Mouse (Mus musculus) embryonic fibroblast, embryonic 13.5 days (primary cell): ENCODE measurements around the gene Pgap3. TPM values are rescaled to one million over a fixed set of nuclear protein-coding genes. Genes with fewer than 3 reads are reported as not detected.
A peak's percentile ranks its signal among the peaks of the same experiment; 100 is the strongest.

Experiments used
- H3K27ac ChIP-seq: 2 replicates; pipeline ENCODE4 v1.5.1; 2012; ENCODE audit warnings: low read length, control low read depth, inconsistent platforms; ENCODE audit not compliant: insufficient read depth
- H3K4me1 ChIP-seq: 2 replicates; pipeline ENCODE4 v1.6.1; 2011; ENCODE audit warnings: low read length; ENCODE audit not compliant: control insufficient read depth, insufficient read depth
- H3K4me3 ChIP-seq: 2 replicates; pipeline ENCODE4 v1.5.1; 2011; ENCODE audit warnings: mild to moderate bottlenecking, control low read depth, low read length; ENCODE audit not compliant: insufficient read depth
- CTCF ChIP-seq: IDR thresholded peaks from 2 replicates; pipeline ENCODE4 v1.5.1; 2011; ENCODE audit warnings: mild to moderate bottlenecking, control low read depth, low read length, moderate library complexity, borderline replicate concordance; ENCODE audit not compliant: insufficient read depth
- POLR2A ChIP-seq: IDR thresholded peaks from 2 replicates; pipeline ENCODE4 v1.6.1; 2011; ENCODE audit warnings: low read depth, mild to moderate bottlenecking, control low read depth, low read length, moderate library complexity
- polyA plus RNA-seq: library from polyadenylated mRNA; stranded (reverse); fragments of >200 nt; gene quantifications from 2 replicates; pipeline ENCODE4 v1.2.4, GENCODE M21; 2011; ENCODE audit warnings: low read depth; ENCODE audit not compliant: missing spikeins, insufficient read length

Pgap3 gene
- polyA plus RNA-seq, 1 experiment: 4.1 TPM

DNA sequence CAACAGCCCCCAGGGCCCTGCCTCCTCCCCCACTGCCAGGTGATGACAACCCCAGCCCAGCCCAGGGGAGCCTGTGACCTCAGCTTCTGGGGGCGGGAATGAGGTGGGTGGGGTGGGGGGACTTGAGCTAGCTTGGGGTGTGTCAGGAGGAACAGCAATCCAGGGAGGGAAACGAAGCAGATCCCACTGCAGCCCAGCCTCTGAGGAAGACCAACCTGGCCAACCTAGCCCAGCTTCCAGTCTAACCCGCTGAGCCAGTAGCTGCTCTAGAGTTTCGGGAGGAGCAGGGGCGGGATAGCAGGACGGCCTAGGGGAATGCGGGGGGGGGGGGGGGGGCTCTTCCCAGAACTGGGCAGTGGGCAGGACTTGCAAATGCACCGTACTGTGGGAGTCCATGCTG lies 8.3 kb downstream of the Pgap3 start:
- TF ChIP-seq CTCF: no peak
- TF ChIP-seq POLR2A: no peak
- Histone ChIP-seq H3K27ac (no peak overlapping the region), H3K4me3 (no peak overlapping the region), H3K4me1 (no peaks in the 10 kb centered on the region)

DNA sequence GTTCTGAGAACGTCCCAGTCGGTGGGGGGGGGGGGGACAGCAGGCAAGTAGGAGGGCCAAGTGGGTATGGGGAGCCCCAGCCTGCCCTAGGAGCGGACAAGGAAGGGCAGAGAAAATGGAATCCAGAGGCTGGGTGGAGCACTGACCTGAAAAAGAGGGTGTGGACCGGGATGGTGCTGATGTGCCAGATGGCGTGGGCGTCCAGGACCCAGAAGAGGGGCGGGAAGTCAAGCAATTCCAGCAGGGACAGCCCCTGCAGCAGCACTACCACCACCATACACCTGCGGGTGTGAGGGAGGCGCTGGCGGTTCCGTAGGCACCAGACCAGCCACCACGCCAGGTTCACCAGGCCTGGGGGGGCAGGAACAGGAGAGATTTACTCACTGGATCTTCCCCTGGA lies 10.1 kb downstream of the Pgap3 start:
- no peak overlapping the region for H3K27ac ChIP-seq

DNA sequence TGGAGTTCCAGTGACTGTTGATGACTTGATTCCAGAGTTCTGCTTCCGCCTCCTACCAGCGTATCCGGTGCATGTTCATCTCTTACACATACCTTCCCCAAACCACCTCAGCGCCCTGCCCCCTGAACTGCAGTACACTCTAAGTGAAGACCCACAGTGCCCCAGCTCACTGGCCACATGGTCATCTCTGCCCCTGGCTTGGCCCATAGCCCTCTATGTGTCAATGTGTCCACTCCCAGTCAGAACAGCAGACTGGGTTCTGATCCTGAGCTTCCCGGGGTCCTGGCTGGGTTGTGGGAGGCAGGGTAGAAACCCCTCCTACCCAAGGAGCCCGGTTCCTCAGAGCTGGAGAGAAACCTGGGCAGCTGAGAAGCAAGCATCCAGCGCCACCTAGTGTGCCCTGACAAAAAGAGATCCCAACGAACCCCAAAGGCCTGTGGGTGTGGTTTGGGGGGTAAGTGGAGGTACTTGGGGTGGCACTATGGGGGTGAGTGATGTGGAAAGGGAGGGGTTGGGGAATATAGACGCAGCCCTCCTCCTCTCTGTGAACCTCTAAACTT lies 11.0 kb downstream of the Pgap3 start:
- Histone ChIP-seq H3K4me1 (no peaks in the 10 kb centered on the region), H3K4me3 (no peak overlapping the region), H3K27ac (no peak overlapping the region)
- TF ChIP-seq POLR2A (no peak), CTCF (peak; percentile 26; the same call in 1 of the 2 replicates)

More for the DNA sequence above, 10.1 kb downstream of the Pgap3 start:
- Histone ChIP-seq H3K4me3 (no peak overlapping the region), H3K4me1 (no peaks in the 10 kb centered on the region)
- TF ChIP-seq CTCF (no peak), POLR2A (no peak)

DNA sequence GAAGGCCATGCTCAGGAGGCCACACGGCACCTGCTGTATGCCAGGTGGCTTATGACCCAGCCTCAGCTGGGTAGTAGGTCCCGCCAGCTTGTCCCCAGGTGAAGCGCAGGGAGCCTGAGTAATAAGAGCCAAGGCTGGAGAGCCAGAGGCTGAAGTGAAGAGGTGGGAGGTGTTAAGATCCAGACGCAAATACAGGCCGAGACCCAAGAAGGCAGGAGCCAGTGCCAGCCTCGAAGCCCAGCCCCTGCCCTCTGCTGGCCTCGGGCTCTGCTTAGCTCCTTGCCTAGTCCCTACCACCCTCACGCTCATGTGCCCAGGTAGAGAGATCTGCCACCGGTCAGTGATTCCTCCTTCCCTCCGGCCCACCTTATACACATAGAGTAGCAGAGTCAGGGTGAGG lies 12.0 kb downstream of the Pgap3 start:
- H3K4me1 ChIP-seq: no peaks in the 10 kb centered on the region
- no peak for TF ChIP-seq POLR2A
- no peak for TF ChIP-seq CTCF
- no peak overlapping the region for H3K4me3 ChIP-seq
- H3K27ac ChIP-seq: no peak overlapping the region

GRCm38 (mm10) chr11:98387056-98387577 lies 13.2 kb downstream of the Pgap3 start:
- no peak overlapping the region for H3K4me3 ChIP-seq
- TF ChIP-seq POLR2A (no peak), CTCF (no peak)
- no peaks in the 10 kb centered on the region for H3K4me1 ChIP-seq
- H3K27ac ChIP-seq: no peak overlapping the region

DNA sequence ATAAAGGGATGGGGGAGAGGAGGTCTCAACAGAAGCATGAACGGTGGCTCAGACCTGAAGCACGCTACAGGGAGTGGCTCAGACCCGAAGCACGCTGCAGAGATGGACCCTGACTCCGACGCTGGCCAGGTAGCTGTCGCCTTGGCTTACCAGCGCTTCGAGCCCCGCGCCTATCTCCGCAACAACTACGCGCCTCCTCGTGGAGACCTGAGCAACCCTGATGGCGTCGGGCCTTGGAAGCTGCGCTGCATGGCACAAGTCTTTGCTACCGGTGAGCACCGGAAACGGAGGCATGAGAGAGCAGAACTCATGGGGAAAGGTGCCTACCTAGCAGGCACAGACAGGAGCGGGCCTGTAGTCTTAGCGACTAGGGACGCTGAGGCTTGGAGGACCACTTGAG lies 13.7 kb downstream of the Pgap3 start:
- no peak overlapping the region for H3K4me3 ChIP-seq
- TF ChIP-seq CTCF: no peak
- no peak for TF ChIP-seq POLR2A
- no peak overlapping the region for H3K27ac ChIP-seq
- no peaks in the 10 kb centered on the region for H3K4me1 ChIP-seq

DNA sequence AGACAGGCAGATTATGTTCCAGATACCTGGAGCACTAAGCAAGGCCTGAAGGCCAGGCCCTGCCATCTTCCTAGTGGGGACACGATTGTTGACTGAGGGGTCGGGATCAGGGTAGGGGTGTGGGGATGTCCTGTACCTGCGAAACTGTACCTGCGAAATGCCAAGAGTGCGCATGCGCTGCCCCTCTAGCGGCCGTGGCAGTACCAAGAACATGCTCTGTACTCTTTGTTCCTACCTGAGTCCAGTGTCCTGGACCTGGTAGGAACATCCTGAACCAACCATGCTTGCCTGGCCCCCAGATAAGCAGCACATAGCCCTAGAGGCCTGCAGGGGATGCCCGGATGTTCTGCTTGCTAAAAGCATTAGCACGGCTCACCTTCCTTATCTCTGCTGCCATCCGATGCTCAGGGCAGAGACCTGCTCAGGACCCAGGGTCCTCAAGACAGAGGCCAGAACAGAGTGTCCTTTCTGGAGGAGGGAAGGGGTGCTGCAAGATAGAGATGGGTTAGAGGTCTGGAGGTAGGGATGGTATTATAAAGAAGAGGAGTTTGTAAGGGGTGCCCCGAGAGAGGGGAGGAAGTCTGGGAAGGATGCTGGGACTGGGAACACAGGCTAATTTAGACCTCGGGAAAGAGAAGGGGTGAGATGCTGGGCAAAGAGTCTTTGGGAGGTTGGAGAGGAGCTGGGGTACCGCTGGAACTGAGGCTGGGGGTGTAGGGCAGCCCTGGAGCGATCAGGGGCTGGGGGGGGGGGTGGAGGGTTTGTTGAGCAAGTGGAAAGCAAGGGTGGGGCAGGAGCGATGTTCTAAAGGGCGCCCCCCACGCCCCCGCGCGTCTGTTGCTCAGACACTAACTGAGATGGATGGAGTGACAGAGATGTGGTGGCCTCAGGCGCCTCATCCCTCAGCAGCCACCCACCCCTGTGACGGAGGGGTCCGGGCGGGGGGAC lies 14.4 kb downstream of the Pgap3 start, which contains the start of gene Pnmt:
Gene Pnmt (plus strand): TSS at position 813 of the 948 bp plus-strand sequence.
- Histone ChIP-seq H3K4me3 (no peak within 1 kb of the TSS), H3K27ac (no peak within 1 kb of the TSS)

DNA sequence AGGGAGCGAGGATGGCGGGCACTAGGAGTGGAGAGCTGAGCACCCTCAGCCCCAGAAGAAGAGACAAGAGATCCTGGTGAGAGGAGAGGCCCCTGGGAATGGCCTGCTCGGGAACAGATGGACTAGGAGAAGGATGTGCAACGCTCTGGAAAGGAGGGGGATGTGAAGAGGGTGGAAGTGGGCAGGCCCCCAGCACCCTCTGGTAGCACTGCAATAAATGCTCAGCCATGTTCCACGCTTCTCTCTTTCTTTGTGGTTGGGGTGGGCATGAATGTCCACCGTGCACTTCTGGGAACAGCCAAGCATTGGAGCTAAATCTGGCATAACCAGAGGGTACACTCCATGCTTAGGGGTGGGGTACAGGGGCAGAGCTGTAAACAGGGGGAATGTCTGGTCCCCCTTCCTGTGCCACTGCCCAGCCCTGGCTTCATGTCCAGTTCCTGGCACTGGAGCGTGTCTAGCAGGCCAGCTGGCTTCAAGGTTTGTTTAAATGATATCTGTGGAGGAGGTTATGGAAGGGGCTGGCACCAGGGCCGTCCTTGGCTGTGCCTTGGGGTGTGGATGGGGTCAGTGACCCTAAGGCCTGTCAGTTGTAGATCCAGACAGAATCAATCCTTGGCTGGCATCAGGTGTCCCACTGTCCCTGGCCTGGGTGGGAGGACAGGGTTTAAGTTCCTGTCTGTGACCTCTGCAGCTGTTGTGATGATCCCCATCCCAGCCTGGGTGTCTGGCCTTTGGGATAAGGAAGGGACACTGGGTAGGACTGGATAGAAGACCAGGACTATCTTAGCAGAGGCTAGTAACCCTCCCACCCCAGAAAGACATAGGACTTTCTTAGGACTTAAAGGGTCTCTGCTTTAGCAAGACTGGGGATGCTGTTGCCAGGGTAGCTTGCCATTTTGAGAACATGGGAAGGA lies 15.3 kb downstream of the Pgap3 start:
- Histone ChIP-seq H3K27ac (no peak overlapping the region), H3K4me1 (no peaks in the 10 kb centered on the region), H3K4me3 (no peak overlapping the region)
- TF ChIP-seq CTCF (no peak), POLR2A (no peak)

More for the DNA sequence above, 14.4 kb downstream of the Pgap3 start, which contains the start of gene Pnmt:
- TF ChIP-seq POLR2A (no peak), CTCF (no peak)
- H3K4me1 ChIP-seq: no peaks in the 10 kb centered on the region

DNA sequence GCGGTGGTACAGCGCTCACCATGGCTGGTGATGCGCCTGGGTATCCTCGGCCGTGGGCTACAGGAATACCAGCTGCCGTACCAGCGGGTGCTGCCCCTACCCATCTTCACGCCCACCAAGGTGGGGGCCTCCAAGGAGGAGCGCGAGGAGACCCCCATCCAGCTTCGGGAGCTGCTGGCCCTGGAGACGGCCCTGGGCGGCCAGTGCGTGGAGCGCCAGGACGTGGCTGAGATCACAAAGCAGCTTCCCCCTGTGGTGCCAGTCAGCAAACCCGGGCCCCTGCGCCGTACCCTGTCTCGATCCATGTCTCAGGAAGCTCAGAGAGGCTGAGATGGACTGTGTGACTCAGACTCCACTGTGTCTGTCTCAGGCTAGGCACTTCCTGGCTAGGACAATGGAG lies 16.1 kb downstream of the Pgap3 start:
- no peak overlapping the region for H3K4me3 ChIP-seq
- no peaks in the 10 kb centered on the region for H3K4me1 ChIP-seq
- no peak overlapping the region for H3K27ac ChIP-seq
- TF ChIP-seq POLR2A (no peak), CTCF (no peak)
